ENCODE assay signal across 8 mouse cellular contexts in the genomic region with DNA sequence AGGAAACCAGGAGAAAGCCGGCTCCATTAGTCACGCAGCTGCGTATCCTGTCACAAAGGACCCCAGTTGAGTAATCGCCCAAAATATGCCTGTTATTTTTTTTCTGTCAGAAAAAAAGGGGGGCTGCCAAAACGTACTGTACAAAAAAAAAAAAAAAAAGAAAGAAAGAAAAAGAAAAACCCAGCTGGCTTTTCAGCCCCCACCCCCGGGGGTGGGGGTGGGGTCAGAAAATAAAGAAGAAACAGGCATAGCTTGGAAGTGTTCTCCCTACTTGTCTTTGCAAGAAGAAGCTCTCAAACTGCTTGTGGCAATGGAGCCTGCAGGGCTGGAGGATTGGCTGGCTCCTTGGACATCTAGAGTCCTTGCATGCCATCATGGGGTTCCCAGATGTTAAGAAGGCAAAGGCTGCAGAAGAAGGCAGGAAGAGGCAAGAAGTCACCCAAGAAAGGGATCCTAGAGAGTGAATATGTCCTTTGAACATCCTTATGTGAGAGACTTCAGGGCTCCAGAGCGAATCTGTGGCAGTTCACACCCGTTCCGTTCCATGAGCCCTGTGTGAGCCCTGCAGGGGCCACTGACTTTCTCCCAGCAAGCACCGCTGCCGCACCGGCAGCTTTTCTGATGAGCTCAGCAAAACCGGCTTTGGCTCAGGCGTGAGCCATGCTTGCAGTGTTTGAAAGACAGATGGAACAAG.
DNase-seq lines count a peak whose midpoint lies in the region; ATAC-seq and TF ChIP-seq lines count a peak whose summit lies in the region.

No protein-coding gene starts in this region.

- H3K4me1 ChIP-seq in heart, embryonic 11.5 days (ENCODE audit: control insufficient read depth, insufficient read depth, low read length), result peaks cover 36% of the 10 kb centered on the region
- H3K4me1 ChIP-seq in kidney, embryonic 14.5 days (ENCODE audit: control insufficient read depth, insufficient read depth, low read length), result peaks cover 25% of the 10 kb centered on the region
- H3K4me1 ChIP-seq in midbrain, embryonic 15.5 days, result peaks cover 11% of the 10 kb centered on the region
- peaks cover 7% of the 10 kb centered on the region; the same call in 1 of the 2 replicates for H3K4me1 ChIP-seq in stomach, postnatal 0 days (replicated peaks; ENCODE audit: control insufficient read depth, insufficient read depth)

- 0 out of 2 replicates have a peak overlapping the region, but pooled peaks have one; percentile 6 for H3K27ac ChIP-seq in heart, embryonic 11.5 days (ENCODE audit: low read depth, low read length)
- H3K27ac ChIP-seq in kidney, embryonic 14.5 days (ENCODE audit: low read depth, low read length), result peak overlapping the region; percentile 83
- peak overlapping the region; percentile 77 for H3K27ac ChIP-seq in midbrain, embryonic 15.5 days
- peak overlapping the region; percentile 82 for H3K27ac ChIP-seq in stomach, postnatal 0 days (replicated peaks)

- H3K9me3 ChIP-seq in heart, embryonic 11.5 days (replicated peaks; ENCODE audit: control insufficient read depth, low read length), result no peaks in the 10 kb centered on the region
- no peaks in the 10 kb centered on the region for H3K9me3 ChIP-seq in kidney, embryonic 14.5 days (ENCODE audit: control insufficient read depth, low read length)
- no peaks in the 10 kb centered on the region for H3K9me3 ChIP-seq in midbrain, embryonic 15.5 days
- no peaks in the 10 kb centered on the region for H3K9me3 ChIP-seq in stomach, postnatal 0 days (ENCODE audit: control insufficient read depth, low read length)

- peak overlapping the region; percentile 12 for H3K4me2 ChIP-seq in heart, embryonic 11.5 days
- H3K4me2 ChIP-seq in kidney, embryonic 14.5 days (replicated peaks; ENCODE audit: low read depth, low read length), result peak overlapping the region; percentile 0; the same call in 1 of the 2 replicates
- peak overlapping the region; percentile 50 for H3K4me2 ChIP-seq in midbrain, embryonic 15.5 days
- H3K4me2 ChIP-seq in stomach, postnatal 0 days (replicated peaks; ENCODE audit: low read depth), result peak overlapping the region; percentile 31

- no peak for ATAC-seq in heart, embryonic 11.5 days (replicated peaks; ENCODE audit: insufficient number of reproducible peaks, low FRiP score, low TSS enrichment)
- ATAC-seq in kidney, embryonic 14.5 days (ENCODE audit: low FRiP score, low TSS enrichment), result peak; percentile 64; the same call in 1 of the 2 replicates
- ATAC-seq in midbrain, embryonic 15.5 days (replicated peaks), result peak; percentile 77
- no peak for ATAC-seq in stomach, postnatal 0 days (ENCODE audit: low FRiP score, low TSS enrichment)

- TF ChIP-seq CTCF in stomach, postnatal 0 days (IDR thresholded peaks at IDR 0.05; ENCODE audit: low read depth), result no peak

- H3K9ac ChIP-seq in heart, embryonic 11.5 days (ENCODE audit: low read depth, low read length), result no peak overlapping the region
- no peak overlapping the region; the same call in 1 of the 2 replicates for H3K9ac ChIP-seq in kidney, embryonic 14.5 days (ENCODE audit: low read depth, low read length)
- H3K9ac ChIP-seq in midbrain, embryonic 15.5 days, result no peak overlapping the region
- peak overlapping the region; percentile 27; the same call in 1 of the 2 replicates for H3K9ac ChIP-seq in stomach, postnatal 0 days (ENCODE audit: low read length)

- intact Hi-C loops in heart, postnatal 25 days (cut with DNase I), result no loop called here

- 32% methylated on average over 14 of the region's 14 CpGs for WGBS in heart, embryonic 11.5 days (ENCODE audit: insufficient replicate concordance)
- WGBS in kidney, embryonic 14.5 days, result 15% methylated on average over 14 of the region's 14 CpGs
- WGBS in midbrain, embryonic 15.5 days, result 9% methylated on average over 14 of the region's 14 CpGs
- 9% methylated on average over 14 of the region's 14 CpGs for WGBS in stomach, postnatal 0 days

- no peak overlapping the region for H3K4me3 ChIP-seq in heart, embryonic 11.5 days (ENCODE audit: low read depth, low read length)
- no peak overlapping the region for H3K4me3 ChIP-seq in kidney, embryonic 14.5 days (ENCODE audit: low read length)
- peak overlapping the region; percentile 10 for H3K4me3 ChIP-seq in midbrain, embryonic 15.5 days
- no peak overlapping the region for H3K4me3 ChIP-seq in stomach, postnatal 0 days (ENCODE audit: low read depth, low read length)

- no peaks in the 10 kb centered on the region for H3K27me3 ChIP-seq in heart, embryonic 11.5 days (ENCODE audit: control insufficient read depth, insufficient read depth, low read length)
- no peaks in the 10 kb centered on the region for H3K27me3 ChIP-seq in kidney, embryonic 14.5 days (ENCODE audit: control insufficient read depth, insufficient read depth, low read length)
- H3K27me3 ChIP-seq in midbrain, embryonic 15.5 days (replicated peaks), result no peaks in the 10 kb centered on the region
- H3K27me3 ChIP-seq in stomach, postnatal 0 days (ENCODE audit: control insufficient read depth, insufficient read depth, low read length), result no peaks in the 10 kb centered on the region

- no peaks in the 10 kb centered on the region for H3K36me3 ChIP-seq in heart, embryonic 11.5 days (ENCODE audit: control insufficient read depth, insufficient read depth, low read length)
- no peaks in the 10 kb centered on the region for H3K36me3 ChIP-seq in kidney, embryonic 14.5 days (ENCODE audit: control insufficient read depth, insufficient read depth, low read length)
- H3K36me3 ChIP-seq in midbrain, embryonic 15.5 days (replicated peaks), result no peaks in the 10 kb centered on the region
- no peaks in the 10 kb centered on the region for H3K36me3 ChIP-seq in stomach, postnatal 0 days (ENCODE audit: control insufficient read depth, insufficient read depth, low read length)

- no peak for TF ChIP-seq EP300 in stomach, postnatal 0 days (optimal IDR thresholded peaks at IDR 0.05)

- peak; percentile 66 to 70 for DNase-seq in heart, adult 18-20 months
- no peak for DNase-seq in heart, postnatal 25 days (ENCODE audit: low spot score)
- peak; percentile 49 for DNase-seq in embryo, embryonic 9.5 days (ENCODE audit: extremely low spot score)
- peak; percentile 71 for DNase-seq in liver
- no peak for DNase-seq in stomach, postnatal 0 days (ENCODE audit: low spot score)

Comparison
In these comparisons a context has a peak if more than half of its experiments do, and no peak if none do; other contexts are left out.
1. DNase-seq: peak in heart, adult 18-20 months (2 of 2), embryo, embryonic 9.5 days (single experiment) and liver (single experiment); none in heart, postnatal 25 days (single experiment) and stomach, postnatal 0 days (single experiment).
2. ATAC-seq: peak in kidney, embryonic 14.5 days (single experiment) and midbrain, embryonic 15.5 days (single experiment); none in heart, embryonic 11.5 days (single experiment) and stomach, postnatal 0 days (single experiment).
3. H3K27ac ChIP-seq: peak in every context shown above with its lines; median percentile 83 in kidney, embryonic 14.5 days; 82 in stomach, postnatal 0 days; 77 in midbrain, embryonic 15.5 days; 6 in heart, embryonic 11.5 days.
4. H3K4me2 ChIP-seq: peak in every context shown above with its lines; median percentile 50 in midbrain, embryonic 15.5 days; 31 in stomach, postnatal 0 days; 12 in heart, embryonic 11.5 days; 0 in kidney, embryonic 14.5 days.